Mouse (Mus musculus) left cerebral cortex, adult 9 months (tissue): Measurements from ENCODE around the gene Dcst1.

Experiments used
- DNase-seq, 2 experiments: peaks; one replicate each; pipeline ENCODE4 v3.0.0; 2022; ENCODE audit warnings: low spot score in 2 of 2

Gene Dcst1

DNA sequence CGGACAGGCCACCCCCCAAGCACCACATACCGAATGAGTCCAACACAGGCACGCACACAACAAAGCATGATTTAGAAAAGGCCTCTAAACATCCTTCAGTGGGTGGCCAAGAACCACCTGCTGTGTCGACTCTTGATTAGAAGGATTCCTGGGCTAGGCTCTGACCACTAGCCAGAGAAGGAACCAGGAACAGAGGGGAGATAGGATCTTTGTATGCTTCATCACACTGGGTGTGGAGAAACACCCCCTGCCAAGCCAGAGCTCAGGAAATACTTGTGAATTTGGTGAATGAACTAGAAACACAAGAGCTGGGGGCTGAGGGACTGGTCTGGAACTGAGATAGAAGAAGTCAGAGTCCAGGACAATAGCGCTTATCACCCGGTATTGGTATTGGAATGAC lies 28.5 kb downstream of the Dcst1 start:
- DNase-seq, result no peak

DNA sequence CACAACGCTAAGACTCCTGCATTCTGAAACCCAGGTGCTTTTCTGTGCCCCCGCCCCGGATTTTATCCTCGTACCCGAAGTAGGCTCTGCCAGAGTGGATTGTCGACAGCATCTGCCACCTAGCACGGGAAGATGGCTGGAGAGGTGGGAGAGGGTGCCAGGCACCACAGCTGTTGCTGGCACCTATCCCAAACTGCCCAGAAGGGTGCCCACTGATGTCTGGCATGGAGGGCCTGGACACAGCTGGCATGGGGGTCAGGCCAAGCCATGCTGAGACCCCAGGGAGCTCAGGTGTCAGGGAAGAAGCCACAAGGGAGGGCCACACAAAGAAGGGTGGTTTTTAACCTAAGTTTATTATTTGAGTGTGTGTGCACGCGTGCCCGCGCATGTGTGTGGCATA lies 32.0 kb downstream of the Dcst1 start:
- no peak for DNase-seq

DNA sequence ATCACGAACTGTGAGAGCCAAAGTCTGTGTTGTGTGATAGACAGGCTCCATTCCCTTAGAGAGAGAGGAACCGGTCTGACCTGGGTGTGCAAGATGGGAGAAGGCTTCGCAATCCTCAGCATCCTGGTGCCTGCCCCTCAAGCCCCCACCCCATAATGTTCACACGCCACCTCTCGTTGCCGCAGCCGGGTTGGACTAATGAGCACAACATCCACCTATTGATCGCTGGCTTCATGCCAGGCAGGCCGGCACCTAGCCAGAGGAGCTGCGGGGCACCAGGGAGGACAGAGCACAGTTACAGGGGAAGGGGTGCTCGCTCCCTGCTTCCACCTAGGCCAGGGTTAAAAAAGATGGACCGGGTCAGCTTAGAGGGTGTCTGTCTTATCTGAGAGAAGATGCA lies 32.6 kb downstream of the Dcst1 start:
- no peak for DNase-seq

DNA sequence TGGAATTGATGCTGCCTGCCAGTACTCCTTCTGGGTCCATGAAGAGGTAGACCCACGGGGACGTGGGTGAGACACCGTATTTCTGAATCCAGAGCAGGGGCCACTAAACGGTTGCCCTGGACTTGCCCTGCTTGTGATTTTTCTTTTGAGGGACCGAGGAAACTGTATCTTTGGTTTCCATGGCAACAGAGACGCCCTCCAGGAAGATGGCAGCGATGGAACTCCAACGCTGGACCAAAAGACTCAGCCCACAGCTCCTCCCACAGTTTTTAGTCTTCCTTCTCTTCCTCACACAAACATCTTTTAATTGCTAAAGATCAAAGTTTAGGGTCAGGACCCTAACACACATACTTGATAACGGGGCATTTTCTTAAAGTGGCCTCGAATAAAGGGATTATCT lies 33.0 kb downstream of the Dcst1 start:
- DNase-seq, result no peak

- DNase-seq, result no peak
These were observed 33.5 kb downstream of the Dcst1 start for GRCm38 (mm10) chr3:89331561-89331960.

GRCm38 (mm10) chr3:89330948-89331347 lies 34.1 kb downstream of the Dcst1 start:
- no peak for DNase-seq

- DNase-seq, result no peak
These were observed 34.7 kb downstream of the Dcst1 start for GRCm38 (mm10) chr3:89330346-89330745.

GRCm38 (mm10) chr3:89328623-89329022 lies 36.4 kb downstream of the Dcst1 start:
- no peak for DNase-seq

DNA sequence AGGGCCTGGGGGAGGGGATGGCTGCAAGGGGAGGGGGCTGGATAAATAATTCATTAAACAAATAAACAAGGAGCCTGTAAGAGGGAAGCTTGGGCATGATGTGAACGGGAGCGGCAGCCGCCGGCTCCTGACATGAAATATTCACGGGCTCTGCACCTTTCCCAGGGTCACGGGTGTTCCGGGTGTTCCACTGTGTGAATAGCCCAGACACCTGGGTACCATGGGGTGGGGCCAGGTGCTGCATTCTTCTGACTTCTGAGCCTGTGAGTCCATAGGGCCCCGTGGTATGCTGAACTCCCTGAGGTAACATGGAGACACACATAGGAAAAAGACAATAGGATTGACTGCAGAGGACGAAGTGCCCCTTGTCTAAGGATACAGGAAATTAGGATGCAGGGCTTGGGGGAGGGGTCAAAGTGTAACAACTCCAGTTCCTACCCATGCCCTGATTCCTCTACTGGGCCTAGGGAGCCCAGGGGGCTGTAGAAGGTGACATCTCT lies 37.6 kb downstream of the Dcst1 start:
- DNase-seq, result no peak

DNA sequence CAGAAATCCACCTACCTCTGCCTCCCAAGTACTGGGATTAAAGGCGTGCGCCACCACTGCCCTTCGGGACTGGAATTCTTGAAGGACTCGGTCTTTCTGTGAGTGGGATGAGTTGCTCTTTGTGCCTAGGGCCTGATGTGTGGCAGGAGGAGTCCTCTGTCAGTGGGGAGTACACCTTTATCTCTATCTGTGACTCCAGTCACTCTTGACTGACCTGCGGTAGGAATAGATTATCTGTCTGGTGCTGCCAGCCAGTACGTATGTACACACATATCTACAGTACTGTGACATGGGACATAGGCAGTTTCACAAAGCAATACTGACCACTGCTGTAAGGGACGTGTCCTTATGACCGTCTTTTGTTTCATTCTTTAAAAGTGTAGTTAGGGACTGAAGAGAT lies 39.2 kb downstream of the Dcst1 start:
- DNase-seq, result no peak

DNA sequence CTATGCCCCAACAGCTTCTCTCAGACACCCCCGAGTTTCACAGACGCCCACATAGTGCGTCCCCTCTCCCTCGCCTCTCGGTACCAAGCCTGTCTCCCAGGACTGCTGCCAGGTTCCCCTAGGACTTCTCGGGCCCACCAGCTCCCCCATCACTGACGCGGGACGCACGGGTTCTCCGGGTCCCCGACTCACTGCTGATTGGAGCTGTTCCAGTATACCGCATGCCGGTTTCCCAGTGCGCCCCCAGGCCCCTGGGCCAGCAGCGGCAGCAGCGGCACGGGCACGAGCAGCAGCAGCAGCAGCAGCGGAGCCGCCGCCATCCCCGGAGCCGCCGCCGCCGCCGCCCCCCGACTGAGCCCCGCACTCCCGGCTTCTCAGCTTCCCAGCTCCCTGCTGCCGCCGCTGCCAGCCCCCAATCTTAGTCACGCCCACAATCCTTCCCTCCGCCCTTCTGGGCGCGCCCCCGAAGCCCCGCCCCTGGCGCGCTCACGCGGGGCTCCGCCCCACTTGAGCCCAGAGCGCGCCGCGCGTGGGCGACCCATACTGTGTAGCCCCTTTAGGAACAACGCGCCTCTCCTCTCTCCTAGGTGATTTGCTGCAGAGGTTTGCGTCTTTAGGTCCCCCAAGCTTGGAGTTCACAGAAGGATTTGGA lies 42.4 kb downstream of the Dcst1 start, which contains the start of gene Efna3:
Gene Efna3 (minus strand): TSS at position 452 of the 652 bp plus-strand sequence.
- DNase-seq, result peak; percentile 80 to 89

DNA sequence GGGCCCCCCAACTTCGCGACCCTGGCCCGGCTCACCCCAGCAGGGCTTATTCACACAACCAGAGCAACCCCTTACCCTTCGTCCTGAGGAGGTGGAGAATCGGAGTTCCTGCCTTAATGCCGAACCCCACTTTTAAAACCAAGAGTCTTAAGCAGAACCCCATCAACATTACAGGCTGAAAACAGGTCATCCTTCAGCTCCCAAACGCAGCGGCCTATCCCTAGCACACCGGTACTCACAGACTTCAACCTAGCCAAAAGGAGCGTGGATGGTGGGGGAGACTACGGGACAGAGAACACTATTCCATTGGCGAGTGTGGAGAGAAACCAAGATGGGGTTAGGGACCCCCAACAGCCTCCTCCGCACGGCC lies 42.9 kb downstream of the Dcst1 start:
- DNase-seq, result no peak

GRCm38 (mm10) chr3:89321183-89322130 lies 43.6 kb downstream of the Dcst1 start:
- DNase-seq, result no peak

- DNase-seq, result no peak
These were observed 44.4 kb downstream of the Dcst1 start for GRCm38 (mm10) chr3:89320581-89321182.

GRCm38 (mm10) chr3:89319591-89320350 lies 45.3 kb downstream of the Dcst1 start:
- no peak for DNase-seq

GRCm38 (mm10) chr3:89318971-89319590 lies 46.0 kb downstream of the Dcst1 start:
- no peak for DNase-seq

- DNase-seq, result no peak
These were observed 46.7 kb downstream of the Dcst1 start for GRCm38 (mm10) chr3:89318316-89318715.

GRCm38 (mm10) chr3:89317246-89317645 lies 47.8 kb downstream of the Dcst1 start:
- DNase-seq, result no peak

GRCm38 (mm10) chr3:89316833-89317232 lies 48.2 kb downstream of the Dcst1 start:
- DNase-seq, result peak in 1 of 2 experiments; percentile 94

- DNase-seq, result no peak
These were observed 48.9 kb downstream of the Dcst1 start for GRCm38 (mm10) chr3:89315930-89316831.
